Mouse (Mus musculus) heart, embryonic 11.5 days (tissue): ENCODE measurements at regions not wholly inside any gene's neighbourhood (a gene's known extent, or its start where the extent isn't known, plus 50 kb on each side); places are given as distances from the start of the nearest gene placed in this dataset.

Source experiments
- ATAC-seq: fragments of 200-750 bp; cut with Nextera tagmentation; replicated peaks from 2 replicates; pipeline ENCODE4 v1.8.0; 2017; ENCODE audit warnings: moderate library complexity; ENCODE audit not compliant: insufficient number of reproducible peaks, low FRiP score, low TSS enrichment
- H3K27ac ChIP-seq: fragments of 300-500 bp; sonication (generic); 2 replicates; pipeline ENCODE4 v1.5.1; 2014; ENCODE audit warnings: mild to moderate bottlenecking, low read depth, low read length
- H3K27me3 ChIP-seq: fragments of 300-500 bp; sonication (generic); 2 replicates; pipeline ENCODE4 v1.6.1; 2014; ENCODE audit warnings: mild to moderate bottlenecking, low read length, mixed read lengths; ENCODE audit not compliant: control insufficient read depth, insufficient read depth
- H3K36me3 ChIP-seq: fragments of 300-500 bp; sonication (generic); 2 replicates; pipeline ENCODE4 v1.6.1; 2014; ENCODE audit warnings: mild to moderate bottlenecking, low read length, moderate library complexity, mixed read lengths; ENCODE audit not compliant: control insufficient read depth, insufficient read depth
- H3K4me1 ChIP-seq: fragments of 300-500 bp; sonication (generic); 2 replicates; pipeline ENCODE4 v1.6.1; 2014; ENCODE audit warnings: low read length; ENCODE audit not compliant: control insufficient read depth, insufficient read depth
- H3K4me2 ChIP-seq: fragments of 300-500 bp; sonication (generic); 2 replicates; pipeline ENCODE4 v1.6.1; 2014; ENCODE audit warnings: mild to moderate bottlenecking, moderate library complexity
- H3K4me3 ChIP-seq: fragments of 300-500 bp; sonication (generic); 2 replicates; pipeline ENCODE4 v1.5.1; 2014; ENCODE audit warnings: low read depth, low read length
- H3K9ac ChIP-seq: fragments of 300-500 bp; sonication (generic); 2 replicates; pipeline ENCODE4 v1.6.1; 2014; ENCODE audit warnings: mild to moderate bottlenecking, low read depth, low read length, moderate library complexity
- H3K9me3 ChIP-seq: fragments of 300-500 bp; sonication (generic); replicated peaks from 2 replicates; pipeline ENCODE4 v1.6.1; 2016; ENCODE audit warnings: low read length; ENCODE audit not compliant: control insufficient read depth
- WGBS: fragments of 180-500 bp; shearing (Covaris S2); extraction: QIAGEN DNeasy Blood & Tissue Kit; methylation state at CpG from one replicate; pipeline ENCODE4 v1.1.7; 2014; ENCODE audit not compliant: insufficient replicate concordance; 5-methylcytosine and 5-hydroxymethylcytosine counted together

GRCm38 (mm10) chr5:51679884-51680283, 112.4 kb upstream of the Ppargc1a start:
- Histone ChIP-seq H3K36me3 (no peaks in the 10 kb centered on the region), H3K4me2 (no peak overlapping the region), H3K27me3 (no peaks in the 10 kb centered on the region), H3K9me3 (no peaks in the 10 kb centered on the region), H3K4me3 (no peak overlapping the region), H3K4me1 (no peaks in the 10 kb centered on the region), H3K27ac (no peak overlapping the region), H3K9ac (no peak overlapping the region)
- 84% methylated on average over 4 of the region's 4 CpGs for WGBS
- ATAC-seq: no peak

DNA sequence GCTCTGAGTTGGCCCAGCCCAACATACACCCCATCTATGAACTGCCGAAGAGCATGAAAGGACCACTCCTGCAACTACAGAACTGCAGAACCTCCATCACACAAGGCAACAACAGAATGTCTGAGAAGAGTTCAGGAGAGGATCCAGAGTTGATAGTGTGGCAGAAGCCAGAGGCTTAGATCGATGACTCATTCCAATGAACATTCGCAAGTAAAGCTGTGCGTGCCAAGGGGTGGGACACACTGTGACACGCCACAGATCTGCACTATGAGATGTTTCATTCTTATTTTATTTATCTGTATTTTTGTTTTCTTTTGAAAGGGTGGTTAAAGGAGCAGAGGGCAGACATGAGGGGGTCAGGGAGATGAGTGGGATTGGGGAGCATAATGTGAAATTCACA, 103.7 kb upstream of the Ppargc1a start:
- Histone ChIP-seq H3K36me3 (no peaks in the 10 kb centered on the region), H3K27ac (no peak overlapping the region), H3K4me2 (no peak overlapping the region), H3K9ac (no peak overlapping the region), H3K9me3 (no peaks in the 10 kb centered on the region), H3K4me1 (no peaks in the 10 kb centered on the region), H3K27me3 (no peaks in the 10 kb centered on the region), H3K4me3 (no peak overlapping the region)
- ATAC-seq: no peak
- WGBS: 85% methylated on average over 5 of the region's 5 CpGs

DNA sequence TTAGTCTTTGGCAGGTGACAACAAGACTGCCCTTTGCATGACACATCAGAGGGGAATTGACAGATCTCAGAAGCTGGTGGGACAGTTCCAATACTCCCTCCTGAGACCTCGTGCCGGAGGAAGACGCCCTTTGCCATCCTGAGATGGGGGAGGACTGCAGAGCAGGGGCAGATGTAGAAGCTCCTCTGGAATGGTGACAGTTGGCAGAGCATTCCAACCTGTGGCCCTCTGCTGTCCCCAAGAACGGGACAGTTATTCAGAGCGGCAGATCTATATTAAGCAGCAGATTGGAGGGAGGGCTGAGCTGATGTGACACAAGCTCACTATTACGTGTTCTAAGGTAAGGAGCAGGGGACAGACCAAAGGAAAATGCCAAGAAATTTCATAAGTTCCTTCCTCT, 97.7 kb upstream of the Ppargc1a start:
- WGBS: 47% methylated on average over 6 of the region's 6 CpGs
- Histone ChIP-seq H3K9me3 (no peaks in the 10 kb centered on the region), H3K27me3 (no peaks in the 10 kb centered on the region), H3K9ac (no peak overlapping the region), H3K4me2 (no peak overlapping the region), H3K4me1 (no peaks in the 10 kb centered on the region; the same call in 1 of the 2 replicates), H3K27ac (no peak overlapping the region), H3K36me3 (no peaks in the 10 kb centered on the region), H3K4me3 (no peak overlapping the region)
- ATAC-seq: no peak

GRCm38 (mm10) chr5:51658232-51658896, 90.8 kb upstream of the Ppargc1a start:
- Histone ChIP-seq H3K27ac (no peak overlapping the region), H3K9ac (no peak overlapping the region), H3K27me3 (no peaks in the 10 kb centered on the region), H3K36me3 (no peaks in the 10 kb centered on the region), H3K4me3 (no peak overlapping the region), H3K9me3 (no peaks in the 10 kb centered on the region), H3K4me1 (no peaks in the 10 kb centered on the region), H3K4me2 (no peak overlapping the region)
- ATAC-seq: no peak
- WGBS: 68% methylated on average over 6 of the region's 6 CpGs

DNA sequence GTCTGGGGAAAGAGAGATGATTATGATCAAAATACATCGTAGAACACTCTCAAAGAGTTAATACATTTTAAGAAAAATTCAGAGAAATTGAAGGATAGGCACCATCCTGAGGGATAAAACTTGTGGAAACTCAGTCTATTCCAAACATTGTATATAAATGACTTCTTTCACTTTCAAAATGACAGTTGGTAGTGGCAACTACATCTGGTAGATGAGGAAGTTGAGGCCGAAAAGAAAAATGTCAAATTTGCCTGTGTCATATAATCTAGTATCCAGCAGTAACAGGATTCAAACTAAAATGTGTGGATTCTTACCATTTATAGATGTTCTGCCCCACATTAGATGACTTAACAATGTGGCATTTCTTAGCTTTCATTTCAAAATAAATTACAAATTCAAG, 86.0 kb upstream of the Ppargc1a start:
- ATAC-seq: no peak
- no peak overlapping the region for H3K4me2 ChIP-seq
- H3K4me1 ChIP-seq: no peaks in the 10 kb centered on the region

DNA sequence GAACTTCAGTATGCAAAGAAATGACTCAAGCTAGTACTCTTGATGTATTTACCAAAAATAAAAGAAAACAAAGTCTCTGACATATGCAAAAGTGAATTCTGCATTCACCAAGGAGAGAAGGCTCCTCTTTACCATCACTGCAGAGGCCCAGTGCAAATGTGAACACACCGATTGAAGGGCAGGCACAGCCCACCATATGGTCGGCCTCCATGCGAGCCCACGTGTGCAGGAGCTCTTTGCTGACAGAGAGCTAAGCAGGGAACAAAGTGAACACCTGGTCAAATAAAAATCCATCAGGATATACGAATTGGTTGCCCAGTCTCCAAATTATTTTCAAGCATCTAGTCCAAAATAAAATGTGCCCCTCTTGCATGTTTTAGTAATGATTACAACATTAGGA, 56.9 kb upstream of the Ppargc1a start:
- 84% methylated on average over 5 of the region's 5 CpGs for WGBS

More for the DNA sequence above, 86.0 kb upstream of the Ppargc1a start:
- 69% methylated on average over 2 of the region's 2 CpGs for WGBS
- Histone ChIP-seq H3K4me3 (no peak overlapping the region), H3K27ac (no peak overlapping the region), H3K9ac (no peak overlapping the region), H3K27me3 (no peaks in the 10 kb centered on the region), H3K9me3 (no peaks in the 10 kb centered on the region), H3K36me3 (no peaks in the 10 kb centered on the region)

More for the DNA sequence above, 56.9 kb upstream of the Ppargc1a start:
- H3K9me3 ChIP-seq: no peaks in the 10 kb centered on the region
- no peaks in the 10 kb centered on the region for H3K36me3 ChIP-seq
- H3K4me1 ChIP-seq: no peaks in the 10 kb centered on the region
- H3K27me3 ChIP-seq: no peaks in the 10 kb centered on the region
- H3K4me3 ChIP-seq: no peak overlapping the region
- H3K27ac ChIP-seq: no peak overlapping the region
- ATAC-seq: no peak
- H3K9ac ChIP-seq: no peak overlapping the region
- H3K4me2 ChIP-seq: no peak overlapping the region
